Mouse (Mus musculus) ES-Bruce4 (cell line): ENCODE results near the gene Mbtps1. TPM values are rescaled to one million over a fixed set of nuclear protein-coding genes. Genes with fewer than 3 reads are reported as not detected.

Source experiments
- H3K27ac ChIP-seq: 2 replicates; pipeline ENCODE4 v1.5.1; 2012; ENCODE audit warnings: low read length, inconsistent platforms; ENCODE audit not compliant: insufficient read depth
- H3K27me3 ChIP-seq: 2 replicates; pipeline ENCODE4 v1.6.1; 2012; ENCODE audit warnings: mild to moderate bottlenecking, low read length, inconsistent platforms; ENCODE audit not compliant: control insufficient read depth, poor library complexity, insufficient read depth, severe bottlenecking
- H3K36me3 ChIP-seq: 2 replicates; pipeline ENCODE4 v1.6.1; 2012; ENCODE audit warnings: inconsistent platforms, mild to moderate bottlenecking, low read length, moderate library complexity; ENCODE audit not compliant: control insufficient read depth, poor library complexity, insufficient read depth, severe bottlenecking
- H3K4me1 ChIP-seq: one replicate; pipeline ENCODE4 v1.8.1; 2011; ENCODE audit warnings: low read length; ENCODE audit not compliant: control insufficient read depth, insufficient read depth
- H3K4me3 ChIP-seq: 2 replicates; pipeline ENCODE4 v1.5.1; 2011; ENCODE audit warnings: low read depth, mild to moderate bottlenecking, low read length
- H3K9ac ChIP-seq: 2 replicates; pipeline ENCODE4 v1.6.1; 2012; ENCODE audit warnings: low read depth, mild to moderate bottlenecking, inconsistent platforms; ENCODE audit not compliant: poor library complexity, severe bottlenecking
- H3K9me3 ChIP-seq: replicated peaks from 2 replicates; pipeline ENCODE4 v1.6.1; 2012; ENCODE audit warnings: mild to moderate bottlenecking, low read length, inconsistent platforms; ENCODE audit not compliant: control insufficient read depth, poor library complexity, insufficient read depth, severe bottlenecking
- CTCF ChIP-seq: IDR thresholded peaks from one replicate; pipeline ENCODE4 v1.8.1; 2011; ENCODE audit warnings: low read depth, low read length
- EP300 ChIP-seq: IDR thresholded peaks from 2 replicates; pipeline ENCODE4 v1.6.1; 2011; ENCODE audit warnings: low read depth, low read length; ENCODE audit not compliant: insufficient read depth
- POLR2A ChIP-seq: IDR thresholded peaks from one replicate; pipeline ENCODE4 v1.8.1; 2011; ENCODE audit warnings: low read length; ENCODE audit not compliant: insufficient read depth
- polyA plus RNA-seq: library from polyadenylated mRNA; stranded (reverse); fragments of >200 nt; gene quantifications from 2 replicates; pipeline ENCODE4 v1.2.4, GENCODE M21; 2011; ENCODE audit warnings: low read depth; ENCODE audit not compliant: missing spikeins, insufficient read depth, insufficient read length

Mbtps1 gene
- polyA plus RNA-seq, 1 experiment, result 118 TPM

GRCm38 (mm10) chr8:119506106-119506505, 52.4 kb downstream of the Mbtps1 start:
- no peak for TF ChIP-seq CTCF
- no peak for TF ChIP-seq POLR2A
- TF ChIP-seq EP300, result no peak
- H3K9me3 ChIP-seq, result no peaks in the 10 kb centered on the region
- no peak overlapping the region for H3K9ac ChIP-seq
- H3K27ac ChIP-seq, result no peak overlapping the region
- H3K36me3 ChIP-seq, result peaks cover 32% of the 10 kb centered on the region
- no peaks in the 10 kb centered on the region for H3K27me3 ChIP-seq
- no peak overlapping the region for H3K4me3 ChIP-seq
- peaks cover 7% of the 10 kb centered on the region for H3K4me1 ChIP-seq

- Histone ChIP-seq H3K9ac (no peak overlapping the region), H3K27ac (no peak overlapping the region), H3K9me3 (no peaks in the 10 kb centered on the region), H3K36me3 (peaks cover 26% of the 10 kb centered on the region), H3K4me3 (no peak overlapping the region), H3K4me1 (peaks cover 7% of the 10 kb centered on the region), H3K27me3 (no peaks in the 10 kb centered on the region)
- TF ChIP-seq CTCF (no peak), EP300 (no peak), POLR2A (no peak)
Measured at GRCm38 (mm10) chr8:119505488-119505887, 53.0 kb downstream of the Mbtps1 start.

- no peak overlapping the region for H3K4me3 ChIP-seq
- no peak overlapping the region for H3K27ac ChIP-seq
- H3K4me1 ChIP-seq, result peaks cover 7% of the 10 kb centered on the region
- TF ChIP-seq EP300 (no peak), CTCF (no peak), POLR2A (no peak)
- no peak overlapping the region for H3K9ac ChIP-seq
- H3K9me3 ChIP-seq, result no peaks in the 10 kb centered on the region
- peaks cover 5% of the 10 kb centered on the region for H3K36me3 ChIP-seq
- no peaks in the 10 kb centered on the region for H3K27me3 ChIP-seq
Measured at GRCm38 (mm10) chr8:119503191-119503767, 55.3 kb downstream of the Mbtps1 start.

- Histone ChIP-seq H3K4me3 (no peak overlapping the region), H3K9ac (no peak overlapping the region), H3K4me1 (peaks cover 7% of the 10 kb centered on the region), H3K27me3 (no peaks in the 10 kb centered on the region), H3K9me3 (no peaks in the 10 kb centered on the region), H3K36me3 (no peaks in the 10 kb centered on the region), H3K27ac (no peak overlapping the region)
- TF ChIP-seq POLR2A (no peak), EP300 (no peak)
Measured at GRCm38 (mm10) chr8:119502111-119502510, 56.4 kb downstream of the Mbtps1 start.

- H3K27ac ChIP-seq, result no peak within 1 kb of the TSS
- H3K4me1 ChIP-seq, result peaks cover 7% of the 10 kb centered on the region
- H3K4me3 ChIP-seq, result no peak within 1 kb of the TSS
- H3K27me3 ChIP-seq, result no peaks in the 10 kb centered on the region
- H3K9me3 ChIP-seq, result no peaks in the 10 kb centered on the region
- no peaks in the 10 kb centered on the region for H3K36me3 ChIP-seq
- no peak within 1 kb of the TSS for H3K9ac ChIP-seq
- TF ChIP-seq POLR2A, result no peak
- TF ChIP-seq CTCF, result no peak
- no peak for TF ChIP-seq EP300
Measured at GRCm38 (mm10) chr8:119501598-119501997, 56.9 kb downstream of the Mbtps1 start, which contains the start of gene Slc38a8. Slc38a8 (minus strand) TSS chr8:119501698.

- Histone ChIP-seq H3K4me3 (no peak overlapping the region), H3K27ac (no peak overlapping the region), H3K9me3 (no peaks in the 10 kb centered on the region), H3K4me1 (peaks cover 7% of the 10 kb centered on the region), H3K36me3 (no peaks in the 10 kb centered on the region), H3K27me3 (no peaks in the 10 kb centered on the region), H3K9ac (no peak overlapping the region)
- no peak for TF ChIP-seq POLR2A
- no peak for TF ChIP-seq EP300
- TF ChIP-seq CTCF, result no peak
Measured at GRCm38 (mm10) chr8:119499836-119500235, 58.7 kb downstream of the Mbtps1 start.
